Mouse (Mus musculus) hindbrain, embryonic 13.5 days (tissue): ENCODE data around the gene Rab27a. TPM values are rescaled to one million over a fixed set of nuclear protein-coding genes. Genes with fewer than 3 reads are reported as not detected.
A peak's percentile ranks its signal among the peaks of the same experiment; 100 is the strongest.
"Not testable (repeated sequence)": the region's sequence is repeated elsewhere in the genome, so short reads cannot be mapped to it uniquely, and the experiment has no call there.

Experiments used
- ATAC-seq: fragments of 200-750 bp; cut with Nextera tagmentation; 2 replicates; pipeline ENCODE4 v1.8.0; 2017; ENCODE audit warnings: moderate TSS enrichment; ENCODE audit not compliant: low FRiP score
- H3K27ac ChIP-seq: fragments of 300-500 bp; sonication (generic); 2 replicates; pipeline ENCODE4 v1.5.1; 2015; ENCODE audit warnings: inconsistent platforms, mild to moderate bottlenecking, moderate library complexity
- H3K27me3 ChIP-seq: fragments of 300-500 bp; sonication (generic); 2 replicates; pipeline ENCODE4 v1.6.1; 2015; ENCODE audit warnings: mild to moderate bottlenecking, inconsistent platforms
- H3K36me3 ChIP-seq: fragments of 300-500 bp; sonication (generic); 2 replicates; pipeline ENCODE4 v1.6.1; 2015; ENCODE audit warnings: mild to moderate bottlenecking, inconsistent platforms
- H3K4me1 ChIP-seq: fragments of 300-500 bp; sonication (generic); replicated peaks from 2 replicates; pipeline ENCODE4 v1.6.1; 2015; ENCODE audit warnings: inconsistent platforms
- H3K4me2 ChIP-seq: fragments of 300-500 bp; sonication (generic); 2 replicates; pipeline ENCODE4 v1.6.1; 2015; ENCODE audit warnings: inconsistent platforms, mild to moderate bottlenecking, moderate library complexity
- H3K4me3 ChIP-seq: fragments of 300-500 bp; sonication (generic); 2 replicates; pipeline ENCODE4 v1.5.1; 2015; ENCODE audit warnings: mild to moderate bottlenecking, inconsistent platforms
- H3K9ac ChIP-seq: fragments of 300-500 bp; sonication (generic); 2 replicates; pipeline ENCODE4 v1.6.1; 2015; ENCODE audit warnings: mild to moderate bottlenecking, inconsistent platforms
- H3K9me3 ChIP-seq: fragments of 300-500 bp; sonication (generic); 2 replicates; pipeline ENCODE4 v1.6.1; 2016; ENCODE audit warnings: inconsistent platforms
- WGBS: fragments of 180-500 bp; shearing (Covaris S2); methylation state at CpG from one replicate; pipeline ENCODE4 v1.1.7; 2015; 5-methylcytosine and 5-hydroxymethylcytosine counted together
- polyA plus RNA-seq: library from polyadenylated mRNA; unstranded; fragments of >200 nt; fragmentation: Nextera tagmentation; extraction: Ambion mirVana; gene quantifications from 2 replicates; pipeline ENCODE4 v1.2.1, GENCODE M21; 2015

Rab27a gene
- polyA plus RNA-seq, 1 experiment from 2014 or later: 1.3 TPM

GRCm38 (mm10) chr9:73103159-73103879, 58.7 kb downstream of the Rab27a start:
- H3K9ac ChIP-seq: peak overlapping the region; percentile 72
- H3K4me3 ChIP-seq: peak overlapping the region; percentile 46
- H3K9me3 ChIP-seq: no peaks in the 10 kb centered on the region
- peaks cover 11% of the 10 kb centered on the region for H3K4me1 ChIP-seq
- peak; percentile 39; the same call in 1 of the 2 replicates for ATAC-seq
- H3K36me3 ChIP-seq: no peaks in the 10 kb centered on the region
- H3K4me2 ChIP-seq: peak overlapping the region; percentile 80
- WGBS: 6% methylated on average over 60 of the region's 60 CpGs
- peaks cover 68% of the 10 kb centered on the region for H3K27me3 ChIP-seq
- H3K27ac ChIP-seq: no peak overlapping the region

DNA sequence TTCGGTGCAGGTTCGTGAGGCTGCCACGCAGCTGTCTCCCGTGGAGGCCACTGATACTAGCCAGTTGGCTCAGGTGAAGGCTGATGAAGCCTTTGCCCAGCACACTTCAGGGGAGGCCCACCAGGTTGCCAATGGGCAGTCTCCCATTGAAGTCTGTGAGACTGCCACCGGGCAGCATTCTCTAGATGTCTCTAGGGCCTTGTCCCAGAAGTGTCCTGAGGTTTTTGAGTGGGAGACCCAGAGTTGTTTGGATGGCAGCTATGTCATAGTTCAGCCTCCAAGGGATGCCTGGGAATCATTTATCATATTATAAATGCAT, 59.2 kb downstream of the Rab27a start:
- no peaks in the 10 kb centered on the region for H3K9me3 ChIP-seq
- peaks cover 11% of the 10 kb centered on the region for H3K4me1 ChIP-seq
- peak overlapping the region; percentile 46 for H3K4me3 ChIP-seq
- H3K36me3 ChIP-seq: no peaks in the 10 kb centered on the region
- H3K4me2 ChIP-seq: peak overlapping the region; percentile 80
- peaks cover 72% of the 10 kb centered on the region for H3K27me3 ChIP-seq
- 41% methylated on average over 5 of the region's 5 CpGs for WGBS
- no peak overlapping the region for H3K27ac ChIP-seq
- peak; percentile 10; the same call in 1 of the 2 replicates for ATAC-seq
- H3K9ac ChIP-seq: peak overlapping the region; percentile 72

- H3K4me3 ChIP-seq: no peak overlapping the region
- peaks cover 74% of the 10 kb centered on the region for H3K27me3 ChIP-seq
- H3K4me1 ChIP-seq: peaks cover 11% of the 10 kb centered on the region
- H3K27ac ChIP-seq: no peak overlapping the region
- WGBS: 65% methylated on average over 1 of the region's 1 CpGs
- H3K9ac ChIP-seq: no peak overlapping the region
- no peaks in the 10 kb centered on the region for H3K9me3 ChIP-seq
- no peak for ATAC-seq
- H3K36me3 ChIP-seq: no peaks in the 10 kb centered on the region
- H3K4me2 ChIP-seq: no peak overlapping the region
Observed at GRCm38 (mm10) chr9:73105141-73105540, 60.5 kb downstream of the Rab27a start.

DNA sequence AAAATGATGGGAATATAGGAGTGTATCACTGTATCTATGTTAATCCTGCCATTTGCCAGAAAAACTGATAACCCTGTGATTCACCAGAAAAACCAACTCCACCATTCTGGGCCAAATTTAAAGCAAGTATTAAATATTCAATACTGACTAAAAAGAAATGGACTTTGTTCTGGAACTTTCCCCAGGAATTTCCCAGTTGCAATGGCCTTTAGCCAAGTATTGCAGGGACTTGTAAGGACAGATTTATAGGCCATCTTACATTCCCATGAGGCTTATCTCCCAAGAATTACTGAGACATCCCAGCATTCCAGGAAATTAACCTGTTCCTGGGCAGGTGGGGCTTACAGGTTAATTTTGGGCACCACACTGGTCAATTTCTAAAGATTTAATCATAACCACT, 61.1 kb downstream of the Rab27a start:
- H3K27me3 ChIP-seq: peaks cover 74% of the 10 kb centered on the region
- H3K9ac ChIP-seq: no peak overlapping the region

GRCm38 (mm10) chr9:73112919-73113906, 68.6 kb downstream of the Rab27a start, which contains the start of gene Rsl24d1:
TSS of gene Rsl24d1 (plus strand) at chr9:73113426.
- H3K36me3 ChIP-seq: peaks cover 27% of the 10 kb centered on the region
- H3K9ac ChIP-seq: peak within 1 kb of the TSS; percentile 86
- H3K27ac ChIP-seq: peak within 1 kb of the TSS; percentile 86
- H3K9me3 ChIP-seq: no peaks in the 10 kb centered on the region
- H3K4me3 ChIP-seq: peak within 1 kb of the TSS; percentile 95
- H3K27me3 ChIP-seq: 0 out of 2 replicates have a peak, but pooled peaks cover 6% of the 10 kb centered on the region
- WGBS: under 1% methylated on average over 64 of the region's 64 CpGs
- peak within 1 kb of the TSS; percentile 89 for H3K4me2 ChIP-seq
- ATAC-seq: peak; percentile 98
- H3K4me1 ChIP-seq: peaks cover 16% of the 10 kb centered on the region

More for the DNA sequence above, 61.1 kb downstream of the Rab27a start:
- Histone ChIP-seq H3K4me1 (peaks cover 11% of the 10 kb centered on the region), H3K4me3 (no peak overlapping the region), H3K27ac (no peak overlapping the region), H3K36me3 (no peaks in the 10 kb centered on the region), H3K4me2 (no peak overlapping the region), H3K9me3 (no peaks in the 10 kb centered on the region)
- no peak for ATAC-seq

DNA sequence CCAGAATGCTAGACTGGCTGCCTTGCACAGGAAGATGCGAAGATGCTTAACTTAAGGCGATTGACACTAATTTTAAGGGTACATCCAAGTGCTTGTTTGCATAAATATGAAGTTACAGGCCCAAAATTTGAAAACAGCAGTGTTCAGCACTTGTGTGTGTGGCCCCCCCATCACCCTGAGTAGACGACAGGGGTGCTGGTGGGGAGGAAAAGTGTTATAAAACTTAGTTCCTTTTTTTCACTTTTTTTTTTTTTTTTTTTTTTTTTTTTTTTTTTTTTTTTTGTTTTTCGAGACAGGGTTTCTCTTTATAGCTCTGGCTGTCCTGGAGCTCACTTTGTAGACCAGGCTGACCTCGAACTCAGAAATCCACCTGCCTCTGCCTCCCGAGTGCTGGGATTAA, 72.0 kb downstream of the Rab27a start:
- H3K27ac ChIP-seq, H3K27me3 ChIP-seq, H3K4me3 ChIP-seq, H3K9ac ChIP-seq, ATAC-seq, H3K9me3 ChIP-seq, H3K4me2 ChIP-seq: not testable (repeated sequence)
- Histone ChIP-seq H3K4me1 (peaks cover 16% of the 10 kb centered on the region), H3K36me3 (peaks cover 55% of the 10 kb centered on the region)
- 97% methylated on average over 5 of the region's 6 CpGs for WGBS

- no peak overlapping the region for H3K27ac ChIP-seq
- H3K9ac ChIP-seq: no peak overlapping the region
- no peaks in the 10 kb centered on the region for H3K27me3 ChIP-seq
- H3K4me2 ChIP-seq: no peak overlapping the region
- ATAC-seq: no peak
- no peaks in the 10 kb centered on the region for H3K9me3 ChIP-seq
- peaks cover 63% of the 10 kb centered on the region for H3K36me3 ChIP-seq
- WGBS: 93% methylated on average over 4 of the region's 4 CpGs
- peaks cover 16% of the 10 kb centered on the region for H3K4me1 ChIP-seq
- H3K4me3 ChIP-seq: no peak overlapping the region
Observed at GRCm38 (mm10) chr9:73118012-73118411, 73.4 kb downstream of the Rab27a start.

DNA sequence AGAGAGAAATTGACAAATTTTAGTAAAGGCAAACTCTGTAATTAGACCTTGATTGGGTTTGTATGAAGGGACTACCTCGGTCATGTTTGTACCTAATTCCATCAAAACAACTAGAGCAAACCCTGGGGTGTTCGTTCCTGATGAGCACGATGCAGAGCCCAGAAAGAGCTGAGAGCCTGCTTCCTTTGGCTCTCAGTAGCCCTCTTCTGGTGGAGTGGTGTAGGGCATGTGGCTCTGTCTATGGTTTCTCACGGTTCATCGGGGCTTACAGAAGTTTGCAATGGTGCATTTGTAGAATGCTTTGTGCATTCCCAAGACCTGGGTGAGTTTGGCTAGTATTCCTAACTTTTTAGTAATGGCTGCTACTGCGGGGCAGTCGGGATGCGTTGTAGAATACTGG, 77.1 kb downstream of the Rab27a start:
- H3K9me3 ChIP-seq: no peaks in the 10 kb centered on the region
- ATAC-seq: no peak
- H3K27me3 ChIP-seq: no peaks in the 10 kb centered on the region
- WGBS: 82% methylated on average over 8 of the region's 8 CpGs
- no peak overlapping the region for H3K4me2 ChIP-seq
- H3K4me3 ChIP-seq: no peak overlapping the region
- no peak overlapping the region for H3K9ac ChIP-seq
- H3K27ac ChIP-seq: no peak overlapping the region
- no peaks in the 10 kb centered on the region for H3K4me1 ChIP-seq
- H3K36me3 ChIP-seq: peaks cover 81% of the 10 kb centered on the region

DNA sequence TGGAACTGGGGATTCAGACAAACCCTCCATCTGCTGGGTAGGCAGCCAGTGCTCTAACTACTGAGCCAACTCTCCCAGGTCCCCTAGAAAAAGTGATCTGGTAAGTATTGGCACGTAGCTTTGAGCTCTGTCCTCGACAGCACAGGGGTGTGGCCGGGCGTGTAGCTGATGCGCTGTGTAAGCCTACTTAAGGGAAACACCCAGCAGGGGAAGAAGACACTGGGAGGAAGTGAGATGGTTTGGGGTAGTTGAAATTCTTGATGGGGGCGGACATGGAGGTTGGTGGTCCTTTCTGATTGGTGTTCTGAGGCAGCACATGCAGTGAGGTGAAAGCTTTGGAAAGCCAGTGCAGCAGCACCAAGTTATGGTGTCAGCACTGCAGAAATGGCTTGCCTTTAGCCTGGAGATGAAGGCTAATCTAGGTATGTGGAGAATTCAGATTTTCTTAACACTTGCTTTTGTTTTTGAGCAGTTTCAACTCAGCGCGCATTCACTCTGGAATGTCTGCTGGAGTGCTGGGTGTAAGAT, 80.5 kb downstream of the Rab27a start:
- Histone ChIP-seq H3K9me3 (no peaks in the 10 kb centered on the region), H3K27me3 (no peaks in the 10 kb centered on the region), H3K4me3 (no peak overlapping the region), H3K9ac (no peak overlapping the region), H3K36me3 (peaks cover 91% of the 10 kb centered on the region), H3K4me2 (no peak overlapping the region), H3K4me1 (no peaks in the 10 kb centered on the region), H3K27ac (no peak overlapping the region)
- 95% methylated on average over 8 of the region's 8 CpGs for WGBS
- ATAC-seq: no peak

DNA sequence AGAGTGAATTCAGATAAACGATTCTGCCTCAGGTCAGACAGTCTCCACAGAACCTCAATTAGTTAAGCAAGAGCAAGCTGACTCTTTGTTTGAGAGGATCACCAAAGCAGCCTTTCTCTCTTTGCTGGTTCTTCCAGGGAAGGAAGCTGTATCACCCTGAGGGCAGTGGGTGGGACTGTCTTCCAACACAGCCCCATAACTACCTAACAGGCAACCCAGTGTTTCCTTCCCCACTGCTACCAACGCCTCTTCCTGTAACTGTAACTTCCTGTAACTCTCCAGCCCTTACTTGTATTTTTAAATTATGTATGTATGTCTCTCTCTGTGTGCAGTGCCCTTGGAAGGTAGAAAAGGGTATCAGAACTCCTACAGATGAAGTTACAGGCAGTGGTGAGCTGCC, 82.8 kb downstream of the Rab27a start:
- Histone ChIP-seq H3K27me3 (no peaks in the 10 kb centered on the region), H3K9ac (no peak overlapping the region), H3K9me3 (no peaks in the 10 kb centered on the region), H3K4me2 (no peak overlapping the region), H3K4me1 (no peaks in the 10 kb centered on the region), H3K36me3 (peaks cover 77% of the 10 kb centered on the region), H3K4me3 (no peak overlapping the region), H3K27ac (no peak overlapping the region)
- WGBS: 88% methylated on average over 2 of the region's 2 CpGs
- ATAC-seq: no peak

DNA sequence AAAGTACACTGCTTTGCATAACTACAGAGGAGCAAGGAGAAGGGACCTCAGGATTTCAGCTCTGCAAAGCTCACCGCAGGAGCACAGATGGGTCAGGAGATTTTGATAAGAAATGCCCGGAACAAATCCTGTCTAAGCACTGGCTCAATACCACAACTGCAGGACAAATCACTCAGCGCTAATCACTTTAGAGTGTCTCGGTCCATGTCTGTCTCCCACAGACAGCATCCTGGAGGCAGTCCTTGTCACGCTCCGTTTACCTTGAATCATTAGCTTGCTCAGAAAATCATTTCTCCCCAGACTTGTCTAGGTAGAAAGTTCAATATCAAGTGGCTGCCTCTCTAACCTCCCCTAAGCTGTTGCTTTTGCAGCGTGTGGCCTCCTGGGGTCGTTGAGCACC, 85.2 kb downstream of the Rab27a start:
- Histone ChIP-seq H3K36me3 (peaks cover 63% of the 10 kb centered on the region), H3K4me2 (no peak overlapping the region), H3K4me1 (no peaks in the 10 kb centered on the region), H3K27me3 (no peaks in the 10 kb centered on the region), H3K9ac (no peak overlapping the region), H3K9me3 (no peaks in the 10 kb centered on the region), H3K4me3 (no peak overlapping the region), H3K27ac (no peak overlapping the region)
- ATAC-seq: no peak
- WGBS: 72% methylated on average over 8 of the region's 8 CpGs

DNA sequence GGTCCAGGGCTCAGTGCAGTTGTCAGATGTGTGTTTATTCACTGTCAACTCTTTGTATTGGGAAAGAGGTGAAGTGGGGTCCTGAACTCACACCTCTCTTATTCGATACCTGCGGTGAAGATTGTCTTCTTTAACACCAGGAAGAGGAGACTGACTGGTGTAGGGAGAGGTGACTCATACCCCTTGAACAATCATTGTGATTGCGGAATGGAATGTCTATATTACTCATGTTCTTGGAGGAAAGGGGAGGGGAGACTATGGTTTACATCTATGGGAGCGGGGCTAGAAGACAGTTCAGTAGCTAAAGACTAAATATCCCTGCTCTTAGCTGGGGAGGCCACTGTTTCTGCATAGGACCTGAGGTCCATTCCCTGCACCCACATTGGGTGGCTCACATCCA, 85.9 kb downstream of the Rab27a start:
- Histone ChIP-seq H3K4me1 (no peaks in the 10 kb centered on the region), H3K9ac (no peak overlapping the region), H3K36me3 (peaks cover 57% of the 10 kb centered on the region), H3K4me3 (no peak overlapping the region), H3K27me3 (no peaks in the 10 kb centered on the region), H3K9me3 (no peaks in the 10 kb centered on the region), H3K4me2 (no peak overlapping the region), H3K27ac (no peak overlapping the region)
- WGBS: 97% methylated on average over 4 of the region's 4 CpGs
- ATAC-seq: no peak
